Mouse (Mus musculus): ENCODE measurements around the gene Scrt2.

DNA sequence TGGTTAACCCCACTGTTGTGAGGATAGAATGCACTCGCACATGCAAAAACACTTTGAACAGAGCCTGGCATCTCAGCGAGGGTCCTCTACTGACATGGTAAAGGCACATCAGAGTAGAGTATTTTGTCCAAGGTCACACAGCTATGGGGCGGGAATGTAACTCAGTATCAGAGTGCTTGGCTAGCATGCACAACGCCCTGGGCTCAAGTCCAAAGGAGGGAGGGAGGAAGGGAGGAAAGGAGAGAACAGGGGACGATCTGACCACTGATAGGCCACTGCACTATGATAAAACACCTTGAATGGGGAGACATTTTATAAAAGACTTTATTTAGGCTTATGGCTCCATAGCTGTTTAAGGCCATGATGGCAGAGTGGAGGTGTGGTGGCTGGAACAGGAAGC, 8.3 kb downstream of the Scrt2 start:
- TF ChIP-seq CTCF (IDR thresholded peaks at IDR 0.05; ENCODE audit: low read depth) (no peak), EP300 (optimal IDR thresholded peaks at IDR 0.05) (no peak)
